Mouse (Mus musculus) right cerebral cortex, postnatal 14 days (tissue): Measurements from ENCODE around the gene Tmem102.
A peak's percentile ranks its signal among the peaks of the same experiment; 100 is the strongest.

Source experiments
- DNase-seq: peaks from one replicate; pipeline ENCODE4 v3.0.0; 2022

Gene Tmem102

GRCm38 (mm10) chr11:69781828-69782227, 23.6 kb downstream of the Tmem102 start:
- DNase-seq, result no peak

GRCm38 (mm10) chr11:69778985-69779384, 26.4 kb downstream of the Tmem102 start:
- DNase-seq, result no peak

GRCm38 (mm10) chr11:69778258-69778982, 27.0 kb downstream of the Tmem102 start:
- peak; percentile 59 for DNase-seq

- DNase-seq, result no peak
Measured at GRCm38 (mm10) chr11:69777504-69778257, 27.7 kb downstream of the Tmem102 start.

GRCm38 (mm10) chr11:69776488-69776887, 28.9 kb downstream of the Tmem102 start:
- no peak for DNase-seq

- DNase-seq, result no peak
Measured at GRCm38 (mm10) chr11:69775716-69776115, 29.7 kb downstream of the Tmem102 start.

- DNase-seq, result no peak
Measured at GRCm38 (mm10) chr11:69774961-69775360, 30.5 kb downstream of the Tmem102 start.

- no peak for DNase-seq
Measured at GRCm38 (mm10) chr11:69767625-69767909, 37.9 kb downstream of the Tmem102 start.

- DNase-seq, result no peak
Measured at GRCm38 (mm10) chr11:69766872-69767624, 38.4 kb downstream of the Tmem102 start.

- peak; percentile 80 for DNase-seq
Measured at GRCm38 (mm10) chr11:69766126-69766609, 39.3 kb downstream of the Tmem102 start.

GRCm38 (mm10) chr11:69765221-69766125, 40.0 kb downstream of the Tmem102 start, which contains the start of gene Zbtb4:
TSS of gene Zbtb4 (plus strand) at chr11:69765912.
- peak; percentile 39 for DNase-seq

GRCm38 (mm10) chr11:69763551-69763950, 41.9 kb downstream of the Tmem102 start:
- no peak for DNase-seq

GRCm38 (mm10) chr11:69761868-69762267, 43.6 kb downstream of the Tmem102 start, which contains the start of gene Slc35g3:
TSS of gene Slc35g3 (minus strand) at chr11:69761968.
- DNase-seq, result no peak

GRCm38 (mm10) chr11:69760901-69761200, 44.6 kb downstream of the Tmem102 start:
- no peak for DNase-seq

GRCm38 (mm10) chr11:69760160-69760900, 45.1 kb downstream of the Tmem102 start:
- no peak for DNase-seq

- DNase-seq, result peak; percentile 84
Measured at GRCm38 (mm10) chr11:69758971-69759721, 46.3 kb downstream of the Tmem102 start.

- DNase-seq, result peak; percentile 96
Measured at GRCm38 (mm10) chr11:69758478-69758970, 46.9 kb downstream of the Tmem102 start, which contains the start of gene Polr2a. TSS of gene Polr2a (minus strand) at chr11:69758637.

- peak; percentile 96 for DNase-seq
Measured at GRCm38 (mm10) chr11:69758090-69758456, 47.4 kb downstream of the Tmem102 start.

GRCm38 (mm10) chr11:69757303-69758089, 47.9 kb downstream of the Tmem102 start:
- DNase-seq, result no peak

- DNase-seq, result no peak
Measured at GRCm38 (mm10) chr11:69754701-69755100, 50.7 kb downstream of the Tmem102 start.
